Mouse (Mus musculus): Measurements from ENCODE around the gene Atrip. TPM values are rescaled to one million over a fixed set of nuclear protein-coding genes. Genes with fewer than 3 reads are reported as not detected.
A peak's percentile ranks its signal among the peaks of the same experiment; 100 is the strongest.

The Atrip gene
- polyA plus RNA-seq, 1 experiment from 2014 or later: 18.6 TPM

DNA sequence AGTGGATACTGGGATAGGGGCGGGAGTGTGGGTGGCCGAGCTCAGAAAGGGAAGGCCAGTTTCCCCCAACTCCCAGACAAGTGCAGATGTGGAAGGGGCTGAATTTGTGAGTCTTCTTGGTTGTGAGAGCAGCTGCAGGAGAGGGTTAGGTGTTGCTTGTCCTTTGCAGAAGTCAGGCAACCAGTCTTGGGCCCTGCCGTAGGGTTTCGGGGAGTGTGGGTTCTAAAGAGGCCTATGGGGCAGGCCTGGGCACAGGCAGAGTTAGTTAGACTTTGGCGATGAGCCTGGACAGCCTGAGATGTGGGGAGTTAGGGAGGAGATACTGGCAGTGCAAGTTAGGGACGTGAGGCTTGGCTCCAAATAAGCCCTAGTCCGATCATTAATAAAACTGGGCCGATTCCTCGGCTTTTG is 22.3 kb upstream of the Atrip start:
- no peaks in the 10 kb centered on the region for H3K27me3 ChIP-seq (ENCODE audit: control insufficient read depth, insufficient read depth, low read length)

DNA sequence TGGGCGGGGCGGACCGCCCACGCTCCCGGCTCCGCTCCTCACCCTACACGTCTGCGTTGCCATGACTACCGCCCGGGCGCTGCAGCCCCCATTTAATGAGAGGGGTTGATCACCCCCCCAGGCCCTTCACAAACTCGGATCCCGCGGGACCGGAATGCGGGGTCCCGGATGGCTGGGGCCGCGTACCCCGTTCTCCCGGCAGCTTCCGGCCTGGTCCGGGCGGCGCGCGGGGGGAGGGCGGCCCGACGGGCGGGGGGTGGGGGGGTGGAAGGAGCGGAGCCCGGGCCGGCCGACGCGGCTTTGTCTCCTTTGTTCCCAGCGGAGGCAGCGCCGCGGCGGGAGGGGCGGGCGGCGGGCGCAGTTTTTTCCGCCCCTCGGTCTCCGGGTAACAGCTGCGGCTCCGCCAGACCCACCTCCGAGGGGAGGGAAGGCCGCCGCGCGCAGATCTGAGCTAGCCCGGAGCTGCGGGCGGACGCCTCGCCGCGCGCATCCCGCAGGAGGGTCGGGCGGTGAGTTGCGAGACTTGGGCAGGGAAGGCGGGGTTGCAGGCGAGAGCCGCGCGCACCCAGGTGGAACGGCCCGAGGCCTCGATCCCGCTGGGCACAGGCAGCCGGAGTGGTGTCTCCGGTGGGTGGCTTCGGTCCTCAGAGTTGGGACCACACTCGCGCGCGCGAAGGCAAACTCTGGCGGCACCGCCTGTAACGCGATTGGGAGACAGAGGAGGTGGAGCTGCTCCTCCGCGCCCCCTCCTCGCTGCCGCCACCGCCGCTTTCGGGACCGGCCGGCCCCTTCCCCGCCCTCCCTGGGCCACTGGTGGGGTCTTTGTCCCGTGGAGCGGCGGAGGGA is 21.4 kb upstream of the Atrip start, which contains the start of gene Plxnb1:
TSS of gene Plxnb1 (plus strand) at position 253 of the 846 bp plus-strand sequence.
- Histone ChIP-seq H3K4me1 (ENCODE audit: control insufficient read depth, insufficient read depth, low read length) (peaks cover 50% of the 10 kb centered on the region), H3K27ac (ENCODE audit: low read depth, low read length) (peak within 1 kb of the TSS; percentile 97), H3K36me3 (ENCODE audit: control insufficient read depth, insufficient read depth, low read length) (peaks cover 3% of the 10 kb centered on the region; the same call in 1 of the 2 replicates), H3K4me2 (peak within 1 kb of the TSS; percentile 88), H3K9ac (ENCODE audit: low read depth, low read length) (peak within 1 kb of the TSS; percentile 93), H3K9me3 (replicated peaks; ENCODE audit: control insufficient read depth, low read length) (no peaks in the 10 kb centered on the region), H3K4me3 (ENCODE audit: low read depth, low read length) (peak within 1 kb of the TSS; percentile 72), H3K27me3 (ENCODE audit: control insufficient read depth, insufficient read depth, low read length) (no peaks in the 10 kb centered on the region)
- under 1% methylated on average over 96 of the region's 102 CpGs for WGBS (ENCODE audit: insufficient replicate concordance)
- peak; percentile 23 for ATAC-seq (replicated peaks; ENCODE audit: insufficient number of reproducible peaks, low FRiP score, low TSS enrichment)

More for the DNA sequence above, 22.3 kb upstream of the Atrip start:
- WGBS (ENCODE audit: insufficient replicate concordance): 45% methylated on average over 9 of the region's 9 CpGs
- Histone ChIP-seq H3K9me3 (replicated peaks; ENCODE audit: control insufficient read depth, low read length) (no peaks in the 10 kb centered on the region), H3K27ac (ENCODE audit: low read depth, low read length) (peak overlapping the region; percentile 97), H3K4me1 (ENCODE audit: control insufficient read depth, insufficient read depth, low read length) (peaks cover 50% of the 10 kb centered on the region), H3K36me3 (ENCODE audit: control insufficient read depth, insufficient read depth, low read length) (peaks cover 5% of the 10 kb centered on the region; the same call in 1 of the 2 replicates), H3K4me2 (peak overlapping the region; percentile 88), H3K9ac (ENCODE audit: low read depth, low read length) (peak overlapping the region; percentile 93), H3K4me3 (ENCODE audit: low read depth, low read length) (peak overlapping the region; percentile 72)
- ATAC-seq (replicated peaks; ENCODE audit: insufficient number of reproducible peaks, low FRiP score, low TSS enrichment): no peak

GRCm38 (mm10) chr9:109094553-109095136 is 20.7 kb upstream of the Atrip start:
- Histone ChIP-seq H3K9me3 (replicated peaks; ENCODE audit: control insufficient read depth, low read length) (no peaks in the 10 kb centered on the region), H3K27me3 (ENCODE audit: control insufficient read depth, insufficient read depth, low read length) (no peaks in the 10 kb centered on the region), H3K4me2 (peak overlapping the region; percentile 88), H3K4me3 (ENCODE audit: low read depth, low read length) (peak overlapping the region; percentile 72), H3K36me3 (ENCODE audit: control insufficient read depth, insufficient read depth, low read length) (0 out of 2 replicates have a peak, but pooled peaks cover 3% of the 10 kb centered on the region), H3K9ac (ENCODE audit: low read depth, low read length) (peak overlapping the region; percentile 93), H3K27ac (ENCODE audit: low read depth, low read length) (peak overlapping the region; percentile 97), H3K4me1 (ENCODE audit: control insufficient read depth, insufficient read depth, low read length) (peaks cover 48% of the 10 kb centered on the region)
- 2% methylated on average over 21 of the region's 21 CpGs for WGBS (ENCODE audit: insufficient replicate concordance)
- ATAC-seq (replicated peaks; ENCODE audit: insufficient number of reproducible peaks, low FRiP score, low TSS enrichment): peak; percentile 0

DNA sequence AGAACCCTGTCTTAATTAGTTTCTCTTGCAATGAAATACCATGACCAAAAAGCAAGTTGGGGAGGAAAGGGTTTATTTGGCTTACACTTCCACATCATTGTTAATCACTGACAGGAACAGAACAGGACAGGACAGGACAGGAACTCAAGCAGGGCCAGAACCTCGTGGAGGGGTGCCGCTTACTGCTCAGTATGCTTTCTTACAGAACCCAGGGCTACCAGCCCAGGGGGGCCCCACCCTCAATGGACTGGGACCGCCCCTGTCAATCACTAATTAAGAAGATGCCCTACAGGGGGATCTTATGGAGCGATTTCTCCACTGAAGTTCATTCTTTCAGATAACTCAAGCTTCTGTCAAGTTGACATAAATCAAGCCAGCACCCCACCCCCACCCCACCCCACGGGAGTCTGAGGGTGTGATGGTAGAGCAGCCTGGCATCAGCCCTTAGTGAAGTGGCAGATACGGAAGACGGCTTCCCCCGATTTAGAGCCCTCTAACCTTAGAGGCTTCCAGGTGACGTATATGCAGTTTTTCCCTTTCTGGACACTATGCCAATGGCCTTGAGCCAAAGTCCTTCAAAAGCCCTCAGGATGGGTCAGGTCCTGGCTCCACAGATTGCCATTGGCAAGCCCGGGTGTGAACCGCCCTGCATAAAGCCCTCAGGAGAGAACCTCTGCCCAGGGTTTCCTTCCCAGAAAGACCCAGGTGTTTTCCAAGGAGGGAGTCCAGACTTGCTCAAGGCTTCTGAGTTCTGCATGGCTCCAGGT is 20.0 kb upstream of the Atrip start:
- Histone ChIP-seq H3K36me3 (ENCODE audit: control insufficient read depth, insufficient read depth, low read length) (0 out of 2 replicates have a peak, but pooled peaks cover 3% of the 10 kb centered on the region), H3K9ac (ENCODE audit: low read depth, low read length) (no peak overlapping the region; the same call in 1 of the 2 replicates), H3K4me2 (peak overlapping the region; percentile 88), H3K4me1 (ENCODE audit: control insufficient read depth, insufficient read depth, low read length) (peaks cover 41% of the 10 kb centered on the region), H3K27ac (ENCODE audit: low read depth, low read length) (0 out of 2 replicates have a peak overlapping the region, but pooled peaks have one; percentile 97), H3K4me3 (ENCODE audit: low read depth, low read length) (peak overlapping the region; percentile 72), H3K9me3 (replicated peaks; ENCODE audit: control insufficient read depth, low read length) (no peaks in the 10 kb centered on the region), H3K27me3 (ENCODE audit: control insufficient read depth, insufficient read depth, low read length) (no peaks in the 10 kb centered on the region)
- no peak for ATAC-seq (replicated peaks; ENCODE audit: insufficient number of reproducible peaks, low FRiP score, low TSS enrichment)
- 15% methylated on average over 11 of the region's 11 CpGs for WGBS (ENCODE audit: insufficient replicate concordance)

DNA sequence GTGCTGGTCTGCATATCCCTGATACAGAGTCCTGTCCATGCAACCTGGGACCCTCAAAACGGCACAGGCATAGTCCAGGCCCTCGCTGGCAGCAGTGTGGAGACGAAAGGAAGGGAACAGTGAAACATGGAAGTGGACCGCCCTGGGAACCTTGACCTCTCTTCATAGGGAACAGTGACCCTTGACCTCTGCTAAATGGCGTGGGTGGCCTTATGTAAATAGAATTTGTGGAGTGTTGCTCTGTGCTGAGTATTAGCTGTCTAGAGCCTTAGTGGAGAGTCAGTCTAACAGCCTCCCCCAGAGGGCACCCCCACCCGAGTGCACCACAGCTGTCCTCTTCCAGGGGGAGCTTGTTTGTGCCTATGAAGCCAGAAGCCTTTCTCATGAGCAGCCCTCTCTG is 18.9 kb upstream of the Atrip start:
- Histone ChIP-seq H3K4me2 (no peak overlapping the region), H3K36me3 (ENCODE audit: control insufficient read depth, insufficient read depth, low read length) (0 out of 2 replicates have a peak, but pooled peaks cover 3% of the 10 kb centered on the region), H3K27ac (ENCODE audit: low read depth, low read length) (0 out of 2 replicates have a peak overlapping the region, but pooled peaks have one; percentile 6), H3K27me3 (ENCODE audit: control insufficient read depth, insufficient read depth, low read length) (no peaks in the 10 kb centered on the region), H3K4me3 (ENCODE audit: low read depth, low read length) (no peak overlapping the region), H3K9me3 (replicated peaks; ENCODE audit: control insufficient read depth, low read length) (no peaks in the 10 kb centered on the region), H3K4me1 (ENCODE audit: control insufficient read depth, insufficient read depth, low read length) (peaks cover 30% of the 10 kb centered on the region), H3K9ac (ENCODE audit: low read depth, low read length) (0 out of 2 replicates have a peak overlapping the region, but pooled peaks have one; percentile 16)
- whole genome bisulfite sequencing (ENCODE audit: insufficient replicate concordance): 53% methylated on average over 6 of the region's 6 CpGs
- no peak for ATAC-seq (replicated peaks; ENCODE audit: insufficient number of reproducible peaks, low FRiP score, low TSS enrichment)

GRCm38 (mm10) chr9:109091802-109092201 is 17.9 kb upstream of the Atrip start:
- Histone ChIP-seq H3K27ac (ENCODE audit: low read depth, low read length) (no peak overlapping the region), H3K9ac (ENCODE audit: low read depth, low read length) (no peak overlapping the region), H3K4me1 (ENCODE audit: control insufficient read depth, insufficient read depth, low read length) (peaks cover 20% of the 10 kb centered on the region), H3K36me3 (ENCODE audit: control insufficient read depth, insufficient read depth, low read length) (0 out of 2 replicates have a peak, but pooled peaks cover 3% of the 10 kb centered on the region), H3K4me2 (no peak overlapping the region), H3K9me3 (replicated peaks; ENCODE audit: control insufficient read depth, low read length) (no peaks in the 10 kb centered on the region), H3K27me3 (ENCODE audit: control insufficient read depth, insufficient read depth, low read length) (no peaks in the 10 kb centered on the region), H3K4me3 (ENCODE audit: low read depth, low read length) (no peak overlapping the region)
- ATAC-seq (replicated peaks; ENCODE audit: insufficient number of reproducible peaks, low FRiP score, low TSS enrichment): no peak
- WGBS (ENCODE audit: insufficient replicate concordance): 93% methylated on average over 8 of the region's 8 CpGs

DNA sequence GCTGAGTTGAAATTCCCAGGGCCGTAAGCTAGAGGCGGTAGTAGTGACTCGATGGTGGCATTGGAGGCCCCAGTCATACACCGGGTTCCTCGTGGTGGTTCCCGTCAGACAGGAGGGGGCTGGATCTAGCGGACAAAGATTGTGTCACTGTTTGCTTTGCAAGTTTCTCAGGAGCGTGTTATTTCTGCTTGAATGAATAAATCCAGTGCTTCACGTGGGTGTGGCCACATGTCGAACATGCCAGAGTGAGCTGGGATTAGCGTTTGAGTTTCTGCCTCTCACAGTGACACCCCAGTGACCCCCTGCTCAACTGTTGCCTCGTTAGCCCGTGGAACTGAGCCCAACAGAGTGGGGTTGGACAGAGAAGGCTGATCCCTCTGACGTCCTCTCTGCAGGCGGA is 16.5 kb upstream of the Atrip start:
- no peak overlapping the region for H3K27ac ChIP-seq (ENCODE audit: low read depth, low read length)
- H3K4me1 ChIP-seq (ENCODE audit: control insufficient read depth, insufficient read depth, low read length): peaks cover 12% of the 10 kb centered on the region
- no peak overlapping the region for H3K9ac ChIP-seq (ENCODE audit: low read depth, low read length)
- 0 out of 2 replicates have a peak, but pooled peaks cover 3% of the 10 kb centered on the region for H3K36me3 ChIP-seq (ENCODE audit: control insufficient read depth, insufficient read depth, low read length)
- no peaks in the 10 kb centered on the region for H3K27me3 ChIP-seq (ENCODE audit: control insufficient read depth, insufficient read depth, low read length)
- no peak overlapping the region for H3K4me2 ChIP-seq
- 86% methylated on average over 15 of the region's 15 CpGs for WGBS (ENCODE audit: insufficient replicate concordance)
- H3K4me3 ChIP-seq (ENCODE audit: low read depth, low read length): no peak overlapping the region
- ATAC-seq (replicated peaks; ENCODE audit: insufficient number of reproducible peaks, low FRiP score, low TSS enrichment): no peak
- H3K9me3 ChIP-seq (replicated peaks; ENCODE audit: control insufficient read depth, low read length): no peaks in the 10 kb centered on the region

GRCm38 (mm10) chr9:109087987-109088386 is 14.1 kb upstream of the Atrip start:
- Histone ChIP-seq H3K36me3 (ENCODE audit: control insufficient read depth, insufficient read depth, low read length) (0 out of 2 replicates have a peak, but pooled peaks cover 3% of the 10 kb centered on the region), H3K4me1 (ENCODE audit: control insufficient read depth, insufficient read depth, low read length) (peaks cover 3% of the 10 kb centered on the region; the same call in 1 of the 2 replicates), H3K27ac (ENCODE audit: low read depth, low read length) (no peak overlapping the region), H3K9me3 (replicated peaks; ENCODE audit: control insufficient read depth, low read length) (no peaks in the 10 kb centered on the region), H3K9ac (ENCODE audit: low read depth, low read length) (no peak overlapping the region), H3K27me3 (ENCODE audit: control insufficient read depth, insufficient read depth, low read length) (no peaks in the 10 kb centered on the region), H3K4me2 (no peak overlapping the region), H3K4me3 (ENCODE audit: low read depth, low read length) (no peak overlapping the region)
- 19% methylated on average over 5 of the region's 5 CpGs for WGBS (ENCODE audit: insufficient replicate concordance)
- ATAC-seq (replicated peaks; ENCODE audit: insufficient number of reproducible peaks, low FRiP score, low TSS enrichment): no peak

All from heart, embryonic 11.5 days (tissue).